Mouse (Mus musculus): ENCODE measurements at regions not wholly inside any gene's neighbourhood (a gene's known extent, or its start where the extent isn't known, plus 50 kb on each side); places are given as distances from the start of the nearest gene placed in this dataset.

DNA sequence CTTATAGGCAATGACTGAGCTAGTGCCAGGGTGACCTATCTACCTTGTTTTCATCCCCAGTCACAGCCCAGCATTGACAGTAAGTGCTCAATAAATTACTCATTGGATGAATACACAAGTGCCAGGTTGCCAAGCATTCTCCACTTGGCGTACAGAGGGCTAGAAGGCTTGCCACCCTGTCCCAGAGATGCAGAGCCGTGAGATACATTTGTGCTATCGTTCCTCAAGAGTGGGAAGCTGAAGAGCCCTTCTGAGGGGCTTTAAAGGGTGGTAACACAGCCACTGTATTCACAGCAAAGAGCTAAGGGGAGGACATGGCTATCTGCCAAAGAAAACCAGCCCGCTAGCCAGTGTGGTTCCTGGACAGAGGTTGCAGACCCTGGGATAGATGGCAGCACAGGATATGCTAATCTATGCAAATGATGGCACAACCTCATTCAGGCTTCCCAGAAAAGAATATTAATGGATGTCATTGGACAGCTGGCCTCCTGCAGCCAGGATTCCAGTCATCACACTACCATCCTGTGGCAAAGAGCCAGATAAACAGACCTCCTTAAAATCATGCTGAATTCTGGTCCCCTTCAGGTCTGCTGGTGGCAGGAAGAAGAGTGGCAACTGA is 214.4 kb downstream of the Trim29 start:
- Histone ChIP-seq H3K9ac (ENCODE audit: low read length) (no peak overlapping the region), H3K4me2 (ENCODE audit: low read depth) (no peak overlapping the region), H3K36me3 (ENCODE audit: control insufficient read depth, insufficient read depth, low read length) (no peaks in the 10 kb centered on the region), H3K4me3 (ENCODE audit: low read depth, low read length) (no peak overlapping the region), H3K9me3 (ENCODE audit: control insufficient read depth, low read length) (no peaks in the 10 kb centered on the region), H3K27me3 (ENCODE audit: control insufficient read depth, insufficient read depth, low read length) (no peaks in the 10 kb centered on the region), H3K27ac (ENCODE audit: low read depth, low read length) (no peak overlapping the region), H3K4me1 (ENCODE audit: control insufficient read depth, insufficient read depth, low read length) (peaks cover 8% of the 10 kb centered on the region; the same call in 1 of the 2 replicates)
- DNase-seq (ENCODE audit: low spot score): peak; percentile 41
- WGBS: 66% methylated on average over 4 of the region's 4 CpGs
- no peak for ATAC-seq (ENCODE audit: insufficient read depth, low FRiP score, low TSS enrichment)

DNA sequence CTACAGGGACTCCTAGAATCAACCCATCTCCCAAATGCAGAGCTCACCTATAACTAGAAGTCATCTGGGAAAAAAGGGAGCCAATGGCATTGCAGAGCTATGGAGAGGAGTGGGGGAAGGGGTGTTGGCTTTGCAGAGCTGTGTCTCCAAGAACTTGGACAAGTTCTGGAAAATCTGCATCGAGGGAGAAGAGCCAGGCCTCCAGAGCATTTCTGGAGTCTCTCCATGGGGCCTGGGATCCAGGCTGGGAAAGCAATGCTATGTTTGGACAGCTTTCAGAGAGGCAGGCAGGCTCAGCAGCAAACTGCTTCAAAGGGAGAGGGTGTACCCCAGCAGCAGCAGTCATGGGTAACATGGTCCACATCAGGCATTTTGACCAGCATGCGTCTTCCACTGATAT is 211.6 kb upstream of the Nectin1 start:
- 78% methylated on average over 2 of the region's 2 CpGs for WGBS
- ATAC-seq (ENCODE audit: insufficient read depth, low FRiP score, low TSS enrichment) (no peak), DNase-seq (ENCODE audit: low spot score) (no peak)
- Histone ChIP-seq H3K9me3 (ENCODE audit: control insufficient read depth, low read length) (no peaks in the 10 kb centered on the region), H3K4me3 (ENCODE audit: low read depth, low read length) (no peak overlapping the region), H3K27ac (ENCODE audit: low read depth, low read length) (no peak overlapping the region), H3K4me1 (ENCODE audit: control insufficient read depth, insufficient read depth, low read length) (no peaks in the 10 kb centered on the region), H3K9ac (ENCODE audit: low read length) (no peak overlapping the region), H3K27me3 (ENCODE audit: control insufficient read depth, insufficient read depth, low read length) (no peaks in the 10 kb centered on the region), H3K36me3 (ENCODE audit: control insufficient read depth, insufficient read depth, low read length) (no peaks in the 10 kb centered on the region), H3K4me2 (ENCODE audit: low read depth) (no peak overlapping the region)

DNA sequence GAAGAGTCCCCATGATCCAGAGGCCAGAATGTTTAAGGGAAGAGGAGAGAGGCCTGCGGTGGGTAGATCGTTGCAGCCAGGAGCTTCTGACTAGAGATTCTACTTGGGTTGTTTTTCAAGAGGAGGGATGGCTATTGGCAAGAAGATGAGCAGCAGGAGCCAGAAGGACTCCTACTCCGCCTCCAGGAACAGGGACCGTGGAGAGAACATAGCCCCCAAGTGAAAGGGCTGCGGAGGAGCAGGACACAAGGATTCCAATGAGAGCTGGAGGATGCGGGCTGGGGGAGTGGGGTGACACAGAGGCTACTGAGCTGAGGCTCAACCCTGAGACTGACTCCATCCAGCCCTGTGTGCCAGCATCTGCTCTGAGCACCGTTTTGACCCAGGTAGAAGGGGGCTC is 207.8 kb upstream of the Nectin1 start:
- H3K27ac ChIP-seq (ENCODE audit: low read depth, low read length): no peak overlapping the region
- H3K27me3 ChIP-seq (ENCODE audit: control insufficient read depth, insufficient read depth, low read length): no peaks in the 10 kb centered on the region
- DNase-seq (ENCODE audit: low spot score) (no peak), ATAC-seq (ENCODE audit: insufficient read depth, low FRiP score, low TSS enrichment) (no peak)
- no peaks in the 10 kb centered on the region for H3K36me3 ChIP-seq (ENCODE audit: control insufficient read depth, insufficient read depth, low read length)
- no peaks in the 10 kb centered on the region for H3K4me1 ChIP-seq (ENCODE audit: control insufficient read depth, insufficient read depth, low read length)
- WGBS: 92% methylated on average over 7 of the region's 7 CpGs
- H3K4me2 ChIP-seq (ENCODE audit: low read depth): no peak overlapping the region
- no peak overlapping the region for H3K4me3 ChIP-seq (ENCODE audit: low read depth, low read length)
- no peak overlapping the region for H3K9ac ChIP-seq (ENCODE audit: low read length)
- no peaks in the 10 kb centered on the region for H3K9me3 ChIP-seq (ENCODE audit: control insufficient read depth, low read length)

DNA sequence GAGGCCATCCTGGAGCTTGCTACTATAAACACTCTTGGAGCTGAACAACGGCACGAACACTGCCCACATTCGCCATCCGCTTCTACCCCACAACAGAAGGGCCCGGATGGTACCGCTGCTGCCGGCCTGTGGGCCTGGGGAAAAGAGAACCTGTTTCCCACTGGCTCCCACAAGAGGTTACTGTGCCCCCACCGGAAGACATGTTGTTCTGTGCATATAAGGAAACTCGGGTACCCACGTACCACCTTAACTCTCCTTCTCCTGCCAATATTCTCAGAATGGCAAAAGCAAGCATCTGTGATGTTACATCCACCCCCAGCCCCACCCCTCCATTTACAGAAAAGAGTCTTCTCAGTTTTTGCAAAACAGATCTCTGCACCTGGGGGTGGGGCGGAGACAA is 206.7 kb upstream of the Nectin1 start:
- no peak overlapping the region for H3K9ac ChIP-seq (ENCODE audit: low read length)
- H3K27ac ChIP-seq (ENCODE audit: low read depth, low read length): no peak overlapping the region
- ATAC-seq (ENCODE audit: insufficient read depth, low FRiP score, low TSS enrichment) (no peak), DNase-seq (ENCODE audit: low spot score) (no peak)
- WGBS: 89% methylated on average over 11 of the region's 11 CpGs
- H3K9me3 ChIP-seq (ENCODE audit: control insufficient read depth, low read length): no peaks in the 10 kb centered on the region
- H3K27me3 ChIP-seq (ENCODE audit: control insufficient read depth, insufficient read depth, low read length): no peaks in the 10 kb centered on the region
- H3K4me1 ChIP-seq (ENCODE audit: control insufficient read depth, insufficient read depth, low read length): no peaks in the 10 kb centered on the region
- no peaks in the 10 kb centered on the region for H3K36me3 ChIP-seq (ENCODE audit: control insufficient read depth, insufficient read depth, low read length)
- H3K4me3 ChIP-seq (ENCODE audit: low read depth, low read length): no peak overlapping the region
- no peak overlapping the region for H3K4me2 ChIP-seq (ENCODE audit: low read depth)

DNA sequence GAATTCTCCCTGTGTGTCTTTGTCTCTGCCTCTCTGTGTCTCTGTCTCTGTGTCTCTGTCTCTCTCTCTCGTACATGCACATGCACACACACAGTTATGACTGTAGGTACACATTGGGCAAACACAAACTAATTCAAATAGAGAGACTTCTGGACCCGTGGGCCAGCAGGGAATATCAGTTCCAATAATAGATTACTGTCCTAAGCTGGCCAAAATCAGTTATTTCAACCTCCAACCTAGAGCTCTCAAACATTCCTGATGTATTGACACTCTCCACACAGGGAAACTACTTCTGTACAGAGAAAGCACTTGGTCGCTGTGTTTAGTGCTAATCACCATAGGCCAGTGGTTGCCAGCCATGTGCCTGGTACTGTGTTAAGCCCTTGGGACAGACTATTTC is 203.7 kb upstream of the Nectin1 start:
- no peak for DNase-seq (ENCODE audit: low spot score)
- Histone ChIP-seq H3K9me3 (ENCODE audit: control insufficient read depth, low read length) (no peaks in the 10 kb centered on the region), H3K27me3 (ENCODE audit: control insufficient read depth, insufficient read depth, low read length) (no peaks in the 10 kb centered on the region), H3K9ac (ENCODE audit: low read length) (no peak overlapping the region), H3K4me1 (ENCODE audit: control insufficient read depth, insufficient read depth, low read length) (no peaks in the 10 kb centered on the region), H3K27ac (ENCODE audit: low read depth, low read length) (no peak overlapping the region), H3K4me3 (ENCODE audit: low read depth, low read length) (no peak overlapping the region), H3K36me3 (ENCODE audit: control insufficient read depth, insufficient read depth, low read length) (no peaks in the 10 kb centered on the region), H3K4me2 (ENCODE audit: low read depth) (no peak overlapping the region)
- ATAC-seq (ENCODE audit: insufficient read depth, low FRiP score, low TSS enrichment): no peak
- 85% methylated on average over 3 of the region's 3 CpGs for WGBS

DNA sequence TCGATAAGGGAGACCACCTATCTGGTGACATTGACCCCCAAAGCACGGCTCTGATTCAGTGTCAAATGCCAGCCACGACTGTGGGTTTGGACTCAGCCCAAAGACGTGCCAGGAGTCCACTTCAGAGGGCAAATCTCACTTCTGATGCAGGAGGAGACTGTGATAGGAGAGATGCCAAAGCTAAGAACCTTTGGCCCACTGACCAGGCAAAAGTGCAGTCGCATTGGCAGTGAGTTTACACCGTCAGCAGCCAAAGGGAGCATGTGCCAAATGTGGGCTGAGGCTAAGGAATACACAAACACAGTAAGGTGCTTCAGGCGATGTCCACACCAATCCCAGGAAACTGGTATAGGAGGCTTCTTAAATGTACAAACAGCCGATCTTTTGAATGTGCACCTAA is 202.6 kb upstream of the Nectin1 start:
- no peaks in the 10 kb centered on the region for H3K36me3 ChIP-seq (ENCODE audit: control insufficient read depth, insufficient read depth, low read length)
- H3K9me3 ChIP-seq (ENCODE audit: control insufficient read depth, low read length): no peaks in the 10 kb centered on the region
- 87% methylated on average over 8 of the region's 8 CpGs for WGBS
- no peak overlapping the region for H3K27ac ChIP-seq (ENCODE audit: low read depth, low read length)
- ATAC-seq (ENCODE audit: insufficient read depth, low FRiP score, low TSS enrichment) (no peak), DNase-seq (ENCODE audit: low spot score) (no peak)
- H3K4me3 ChIP-seq (ENCODE audit: low read depth, low read length): no peak overlapping the region
- H3K4me2 ChIP-seq (ENCODE audit: low read depth): no peak overlapping the region
- H3K9ac ChIP-seq (ENCODE audit: low read length): no peak overlapping the region
- H3K27me3 ChIP-seq (ENCODE audit: control insufficient read depth, insufficient read depth, low read length): no peaks in the 10 kb centered on the region
- no peaks in the 10 kb centered on the region for H3K4me1 ChIP-seq (ENCODE audit: control insufficient read depth, insufficient read depth, low read length)

DNA sequence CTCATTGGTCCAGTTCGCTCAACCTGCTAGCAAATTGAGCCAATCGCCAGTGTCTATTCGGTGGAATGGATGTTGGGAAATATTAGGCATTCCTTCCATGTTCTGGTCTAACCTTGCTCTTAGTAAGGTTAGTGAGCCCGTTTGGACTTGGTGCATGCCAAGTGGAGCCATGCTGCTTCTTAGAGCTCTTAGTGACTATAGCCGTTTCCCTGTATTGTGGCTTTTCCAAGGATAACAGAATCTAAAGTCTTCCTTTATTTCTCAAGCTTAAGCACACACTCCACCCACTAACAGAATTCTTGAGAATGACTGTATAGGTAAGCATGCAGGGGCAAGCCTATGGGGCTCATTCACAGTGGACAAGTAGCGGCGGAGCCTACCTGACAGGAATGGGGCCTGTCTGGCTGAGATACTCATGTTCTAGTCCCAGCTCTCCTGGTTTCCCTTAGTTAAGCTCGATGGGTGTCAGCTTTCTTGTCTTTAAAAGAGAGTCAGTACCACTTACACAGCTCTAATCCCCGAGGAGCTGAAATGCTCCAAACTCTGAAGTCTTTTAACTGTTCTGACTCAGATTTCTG is 201.6 kb upstream of the Nectin1 start:
- Histone ChIP-seq H3K27ac (ENCODE audit: low read depth, low read length) (no peak overlapping the region), H3K4me3 (ENCODE audit: low read depth, low read length) (no peak overlapping the region), H3K4me1 (ENCODE audit: control insufficient read depth, insufficient read depth, low read length) (no peaks in the 10 kb centered on the region), H3K9me3 (ENCODE audit: control insufficient read depth, low read length) (no peaks in the 10 kb centered on the region), H3K36me3 (ENCODE audit: control insufficient read depth, insufficient read depth, low read length) (no peaks in the 10 kb centered on the region), H3K27me3 (ENCODE audit: control insufficient read depth, insufficient read depth, low read length) (no peaks in the 10 kb centered on the region), H3K4me2 (ENCODE audit: low read depth) (no peak overlapping the region), H3K9ac (ENCODE audit: low read length) (no peak overlapping the region)
- DNase-seq (ENCODE audit: low spot score) (no peak), ATAC-seq (ENCODE audit: insufficient read depth, low FRiP score, low TSS enrichment) (no peak)
- 87% methylated on average over 9 of the region's 9 CpGs for WGBS

DNA sequence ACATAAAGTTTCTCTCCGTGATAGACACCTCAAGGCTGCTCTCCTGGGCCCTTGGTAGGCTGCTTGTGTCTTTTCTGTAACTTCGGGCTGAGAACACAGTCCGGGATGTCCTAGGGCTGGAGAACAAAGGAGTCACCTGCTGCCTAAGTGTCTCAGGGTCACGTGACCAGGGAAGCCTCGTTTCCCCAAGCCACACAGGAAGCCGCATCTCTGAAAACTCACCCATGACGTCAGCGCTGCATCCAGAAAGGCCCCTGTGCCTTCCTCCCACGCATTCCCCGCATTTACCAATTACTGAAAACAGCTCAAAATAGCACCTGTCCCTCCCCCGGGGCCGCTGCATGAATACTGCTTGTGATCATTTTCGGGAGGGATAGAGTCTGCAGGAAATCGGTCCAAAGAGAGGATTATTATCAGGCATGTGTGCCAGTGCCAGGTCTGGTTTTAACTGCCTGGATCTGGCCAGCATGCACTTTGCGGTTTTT is 198.7 kb upstream of the Nectin1 start:
- no peak overlapping the region for H3K4me2 ChIP-seq (ENCODE audit: low read depth)
- no peak overlapping the region for H3K9ac ChIP-seq (ENCODE audit: low read length)
- DNase-seq (ENCODE audit: low spot score) (no peak), ATAC-seq (ENCODE audit: insufficient read depth, low FRiP score, low TSS enrichment) (no peak)
- no peak overlapping the region for H3K4me3 ChIP-seq (ENCODE audit: low read depth, low read length)
- H3K4me1 ChIP-seq (ENCODE audit: control insufficient read depth, insufficient read depth, low read length): no peaks in the 10 kb centered on the region
- no peaks in the 10 kb centered on the region for H3K27me3 ChIP-seq (ENCODE audit: control insufficient read depth, insufficient read depth, low read length)
- no peak overlapping the region for H3K27ac ChIP-seq (ENCODE audit: low read depth, low read length)
- H3K36me3 ChIP-seq (ENCODE audit: control insufficient read depth, insufficient read depth, low read length): no peaks in the 10 kb centered on the region
- 47% methylated on average over 15 of the region's 15 CpGs for WGBS
- H3K9me3 ChIP-seq (ENCODE audit: control insufficient read depth, low read length): no peaks in the 10 kb centered on the region

DNA sequence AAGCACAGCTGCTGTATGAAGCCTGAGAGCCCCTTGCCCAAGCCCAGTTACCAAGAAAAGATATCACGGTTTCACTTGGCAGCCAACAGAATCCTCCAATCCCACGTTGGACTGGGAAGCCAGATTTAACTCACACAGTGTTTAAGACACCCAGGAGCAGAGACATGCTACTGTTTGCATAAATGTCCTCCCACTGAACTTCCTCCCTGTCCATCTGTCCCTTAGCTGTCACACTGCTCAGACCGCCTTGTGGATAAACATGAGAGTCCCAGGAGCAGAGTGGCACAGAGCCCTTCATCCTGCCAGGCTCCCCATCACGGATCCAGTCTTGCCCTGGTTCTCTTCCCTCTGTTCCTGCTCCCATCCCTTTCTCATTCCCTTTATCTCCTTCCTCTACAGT is 194.9 kb upstream of the Nectin1 start:
- no peaks in the 10 kb centered on the region for H3K9me3 ChIP-seq (ENCODE audit: control insufficient read depth, low read length)
- ATAC-seq (ENCODE audit: insufficient read depth, low FRiP score, low TSS enrichment) (no peak), DNase-seq (ENCODE audit: low spot score) (no peak)
- H3K27ac ChIP-seq (ENCODE audit: low read depth, low read length): no peak overlapping the region
- WGBS: 72% methylated on average over 4 of the region's 4 CpGs
- no peak overlapping the region for H3K4me3 ChIP-seq (ENCODE audit: low read depth, low read length)
- no peaks in the 10 kb centered on the region for H3K4me1 ChIP-seq (ENCODE audit: control insufficient read depth, insufficient read depth, low read length)
- no peak overlapping the region for H3K4me2 ChIP-seq (ENCODE audit: low read depth)
- no peak overlapping the region for H3K9ac ChIP-seq (ENCODE audit: low read length)
- no peaks in the 10 kb centered on the region for H3K27me3 ChIP-seq (ENCODE audit: control insufficient read depth, insufficient read depth, low read length)
- H3K36me3 ChIP-seq (ENCODE audit: control insufficient read depth, insufficient read depth, low read length): no peaks in the 10 kb centered on the region
